Mouse (Mus musculus) adrenal gland (tissue): ENCODE data around the gene Glis3.

Experiments used
- intact Hi-C: fragments of 180-260 bp; cut with DNase I; formaldehyde crosslinking; loops from one replicate; pipeline ENCODE4 v1.15.1; 2025

Glis3 gene

DNA sequence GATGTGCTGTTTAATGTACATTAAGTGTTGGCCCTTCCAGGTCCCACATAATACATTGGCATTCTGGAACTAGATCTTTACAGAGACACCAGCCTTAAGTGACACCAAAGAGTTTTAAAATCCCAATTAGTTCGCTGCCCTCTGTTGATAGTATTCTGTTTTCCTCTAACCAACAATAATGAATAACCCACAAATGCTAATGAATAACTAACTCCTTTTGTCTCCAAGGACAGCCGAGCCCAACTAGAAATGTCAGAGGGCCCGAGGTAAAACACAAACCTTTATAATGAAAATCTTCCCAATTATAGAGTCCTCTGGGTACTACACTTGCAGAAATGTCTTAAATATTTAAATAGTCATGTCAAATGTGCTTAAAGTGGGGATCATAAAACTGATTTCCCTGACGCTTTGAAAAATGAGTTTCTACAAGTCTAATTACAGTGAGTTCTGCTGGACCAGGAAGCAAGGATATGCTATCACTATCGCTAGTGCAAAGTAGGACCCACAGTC, 22.1 kb downstream of the Glis3 start:
- intact Hi-C loops: no loop called here

- intact Hi-C loops: no loop called here
Observed at GRCm38 (mm10) chr19:28656882-28657281, 23.0 kb downstream of the Glis3 start.

DNA sequence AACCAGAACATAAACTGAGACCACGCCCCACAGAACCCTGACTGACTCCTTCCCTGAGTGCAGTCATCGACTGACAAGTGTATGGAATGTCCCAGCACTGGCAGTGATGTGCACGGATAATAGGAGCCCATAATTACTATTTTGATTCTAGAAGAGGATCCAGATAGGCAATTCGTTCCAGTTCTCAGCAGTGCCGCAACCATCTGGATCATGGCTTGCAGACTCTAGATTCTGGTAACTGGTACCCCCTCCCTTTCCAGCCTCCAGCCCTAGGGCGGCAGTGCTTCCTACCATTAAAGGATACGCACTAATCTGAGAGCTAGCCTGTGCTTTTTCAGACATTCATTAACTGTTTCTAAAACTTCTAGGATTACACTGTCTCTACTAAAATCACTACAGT, 24.7 kb downstream of the Glis3 start:
- intact Hi-C loops: no loop called here

- intact Hi-C loops: no loop called here
Observed at GRCm38 (mm10) chr19:28650836-28651235, 29.0 kb downstream of the Glis3 start.

- intact Hi-C loops: loop anchor here (10.0 kb wide), 1 partner anchor 275 kb away; no protein-coding TSS in a partner anchor
Observed at GRCm38 (mm10) chr19:28649489-28649888, 30.4 kb downstream of the Glis3 start.

DNA sequence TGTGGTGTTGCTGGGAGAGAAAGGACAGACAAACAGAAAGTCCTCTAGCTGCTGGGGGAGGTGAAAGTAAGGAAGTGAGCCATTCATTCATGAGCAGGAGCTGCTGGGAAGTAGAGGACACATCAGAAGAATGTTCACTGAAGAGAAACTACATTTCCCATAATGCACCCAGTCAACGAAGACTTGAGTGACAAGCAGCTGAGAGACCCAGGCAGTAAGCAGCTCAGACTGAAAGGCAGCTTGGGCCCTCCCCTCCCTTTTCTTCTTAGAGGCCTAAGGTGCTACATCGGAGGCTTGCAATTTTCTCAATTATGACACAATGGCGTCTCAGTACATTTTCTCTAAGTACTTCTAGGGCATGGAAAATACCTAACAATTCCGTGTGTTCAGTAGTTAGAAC, 31.0 kb downstream of the Glis3 start:
- intact Hi-C loops: loop anchor here (10.0 kb wide), 1 partner anchor 274 kb away; no protein-coding TSS in a partner anchor

DNA sequence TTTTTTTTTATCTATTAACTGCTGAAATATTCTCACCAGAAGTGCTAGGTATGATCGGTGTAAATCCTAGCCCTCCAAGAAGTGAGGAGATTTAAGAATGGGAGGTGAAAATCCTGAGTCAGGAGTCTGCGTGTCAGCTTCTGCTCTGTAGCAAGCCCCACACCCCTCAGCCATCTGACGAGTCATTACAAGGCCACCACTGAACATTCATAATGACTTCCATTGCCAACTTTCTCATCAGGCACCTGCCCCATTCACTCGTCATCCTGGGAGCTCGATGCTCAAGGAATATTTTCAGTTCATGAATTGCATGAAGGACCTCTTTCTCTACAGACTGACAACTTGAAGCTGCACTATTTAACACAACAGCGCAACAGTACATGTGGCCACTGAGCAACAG, 32.5 kb downstream of the Glis3 start:
- intact Hi-C loops: loop anchor here (10.0 kb wide), 1 partner anchor 273 kb away; no protein-coding TSS in a partner anchor

DNA sequence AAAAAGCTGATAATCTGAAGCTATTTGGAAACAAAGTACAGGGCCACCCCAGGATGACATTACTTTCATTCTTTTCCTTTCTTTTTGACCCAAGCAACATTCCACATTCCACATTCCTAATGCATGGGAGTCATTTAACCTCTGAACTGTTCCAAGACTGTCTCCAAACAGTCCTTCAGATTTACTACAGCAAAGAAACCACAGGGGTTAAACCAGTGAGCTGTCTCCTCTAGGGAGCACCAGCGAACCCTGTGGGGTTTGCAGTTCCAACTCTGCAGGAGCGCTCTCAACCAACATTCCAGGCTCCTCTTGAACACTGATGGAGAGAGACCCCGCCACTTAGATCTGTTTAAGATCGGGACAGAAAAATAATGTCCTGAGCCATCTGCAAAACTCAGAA, 33.6 kb downstream of the Glis3 start:
- intact Hi-C loops: loop anchor here (10.0 kb wide), 1 partner anchor 271 kb away; no protein-coding TSS in a partner anchor

- intact Hi-C loops: loop anchor here (10.0 kb wide), 1 partner anchor 266 kb away; no protein-coding TSS in a partner anchor
Observed at GRCm38 (mm10) chr19:28640861-28641381, 39.0 kb downstream of the Glis3 start.

GRCm38 (mm10) chr19:28635991-28636553, 43.8 kb downstream of the Glis3 start:
- intact Hi-C loops: loop anchor here (10.0 kb wide), 1 partner anchor 81 kb away; no protein-coding TSS in a partner anchor

GRCm38 (mm10) chr19:28634986-28635385, 44.9 kb downstream of the Glis3 start:
- intact Hi-C loops: loop anchor here (10.0 kb wide), 1 partner anchor 80 kb away; no protein-coding TSS in a partner anchor

- intact Hi-C loops: loop anchor here (10.0 kb wide), 1 partner anchor 464 kb away; no protein-coding TSS in a partner anchor
Observed at GRCm38 (mm10) chr19:28628416-28628815, 51.5 kb downstream of the Glis3 start.

- intact Hi-C loops: loop anchor here (10.0 kb wide), 1 partner anchor 461 kb away; no protein-coding TSS in a partner anchor
Observed at GRCm38 (mm10) chr19:28626189-28626588, 53.7 kb downstream of the Glis3 start.

- intact Hi-C loops: loop anchor here (10.0 kb wide), 1 partner anchor 460 kb away; no protein-coding TSS in a partner anchor
Observed at GRCm38 (mm10) chr19:28624571-28624970, 55.3 kb downstream of the Glis3 start.

DNA sequence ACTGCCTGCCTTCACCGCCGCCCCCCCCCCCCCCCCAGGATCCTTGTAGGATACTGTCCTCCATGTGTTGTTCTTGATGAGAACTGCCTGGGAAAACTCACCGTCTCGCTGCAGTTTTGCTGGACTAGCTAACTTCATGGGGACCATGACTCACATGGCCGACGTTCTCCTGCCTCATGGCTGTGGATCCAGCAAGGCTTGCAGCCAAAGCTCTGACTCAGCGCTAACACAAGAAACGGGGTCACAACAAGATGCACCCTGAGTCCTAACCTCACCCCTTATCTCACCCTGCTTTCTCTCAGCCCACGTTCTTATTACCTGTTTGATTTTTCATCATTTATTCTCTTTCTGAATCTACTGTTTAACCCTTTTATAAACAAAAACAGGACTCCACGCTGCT, 56.2 kb downstream of the Glis3 start:
- intact Hi-C loops: loop anchor here (10.0 kb wide), 1 partner anchor 459 kb away; no protein-coding TSS in a partner anchor

GRCm38 (mm10) chr19:28621608-28622505, 58.0 kb downstream of the Glis3 start:
- intact Hi-C loops: loop anchor here (10.0 kb wide), 1 partner anchor 457 kb away; no protein-coding TSS in a partner anchor

- intact Hi-C loops: no loop called here
Observed at GRCm38 (mm10) chr19:28617736-28618135, 62.1 kb downstream of the Glis3 start.

- intact Hi-C loops: no loop called here
Observed at GRCm38 (mm10) chr19:28617191-28617590, 62.7 kb downstream of the Glis3 start.

DNA sequence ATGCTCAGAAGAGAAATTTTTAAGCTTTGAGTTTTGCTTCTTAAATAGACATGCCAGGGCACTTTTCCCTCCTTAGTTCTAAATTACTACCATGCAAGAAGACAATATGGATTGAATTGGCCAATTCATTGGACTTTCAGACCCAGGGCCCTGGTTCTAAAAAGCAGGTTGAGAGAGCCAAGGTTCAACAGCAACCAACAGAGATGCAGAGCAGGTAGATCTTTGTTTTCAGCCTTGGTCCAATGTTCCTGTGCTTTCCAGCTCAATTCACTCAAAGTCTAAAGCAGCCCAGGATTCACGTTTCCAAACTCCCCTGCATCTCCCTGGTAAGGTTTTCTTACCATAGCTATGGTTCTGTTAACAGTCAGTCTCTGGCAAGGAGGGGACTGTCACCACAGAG, 63.4 kb downstream of the Glis3 start:
- intact Hi-C loops: no loop called here

GRCm38 (mm10) chr19:28612249-28612648, 67.6 kb downstream of the Glis3 start:
- intact Hi-C loops: no loop called here

DNA sequence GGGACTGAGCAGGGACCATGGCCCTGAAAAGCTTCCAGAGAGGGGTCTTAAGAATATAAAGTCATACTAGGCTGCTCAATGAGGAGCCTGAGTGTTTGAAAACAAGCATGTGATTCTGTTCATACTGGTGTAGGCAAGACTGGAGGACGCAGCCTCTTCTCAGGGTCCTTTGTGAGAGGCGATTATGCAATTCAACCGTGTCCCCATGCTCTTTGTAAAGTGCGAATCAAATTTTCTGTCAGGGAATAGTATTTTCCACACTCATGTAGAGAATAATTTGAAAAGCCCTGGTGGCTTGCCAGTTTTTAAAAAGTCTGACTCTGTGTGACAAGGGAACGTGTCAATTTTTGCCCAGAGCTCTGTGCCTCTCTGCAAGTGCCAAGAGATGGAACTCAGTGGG, 71.1 kb downstream of the Glis3 start:
- intact Hi-C loops: no loop called here
